Mouse (Mus musculus): ENCODE results near the gene 1810043G02Rik.

- TF ChIP-seq CTCF (IDR thresholded peaks at IDR 0.05; ENCODE audit: low read depth, low read length) (no peak), POLR2A (IDR thresholded peaks at IDR 0.05; ENCODE audit: insufficient read depth, low read length) (no peak)
These were observed 7.5 kb downstream of the 1810043G02Rik start for GRCm38 (mm10) chr10:77985775-77986174.

All from ES-Bruce4 (cell line).